Mouse (Mus musculus) midbrain, embryonic 11.5 days (tissue): ENCODE results near the gene Emx2. TPM values are rescaled to one million over a fixed set of nuclear protein-coding genes. Genes with fewer than 3 reads are reported as not detected.
A peak's percentile ranks its signal among the peaks of the same experiment; 100 is the strongest.

ENCODE experiments used
- ATAC-seq: fragments of 200-750 bp; cut with Nextera tagmentation; 2 replicates; pipeline ENCODE4 v1.8.0; 2017; ENCODE audit warnings: moderate TSS enrichment, moderate library complexity; ENCODE audit not compliant: low FRiP score
- DNase-seq: peaks from one replicate; pipeline ENCODE4 v3.0.0; 2015; ENCODE audit warnings: low spot score; ENCODE audit errors: missing footprints
- H3K27ac ChIP-seq: fragments of 300-500 bp; sonication (generic); 2 replicates; pipeline ENCODE4 v1.5.1; 2014; ENCODE audit warnings: low read depth, low read length
- H3K27me3 ChIP-seq: fragments of 300-500 bp; sonication (generic); 2 replicates; pipeline ENCODE4 v1.6.1; 2014; ENCODE audit warnings: mild to moderate bottlenecking, low read length, moderate library complexity, mixed read lengths; ENCODE audit not compliant: control insufficient read depth, insufficient read depth
- H3K36me3 ChIP-seq: fragments of 300-500 bp; sonication (generic); 2 replicates; pipeline ENCODE4 v1.6.1; 2014; ENCODE audit warnings: mild to moderate bottlenecking, low read length, moderate library complexity, mixed read lengths; ENCODE audit not compliant: control insufficient read depth, insufficient read depth
- H3K4me1 ChIP-seq: fragments of 300-500 bp; sonication (generic); 2 replicates; pipeline ENCODE4 v1.6.1; 2014; ENCODE audit warnings: low read length; ENCODE audit not compliant: control insufficient read depth, insufficient read depth
- H3K4me2 ChIP-seq: fragments of 300-500 bp; sonication (generic); 2 replicates; pipeline ENCODE4 v1.6.1; 2014; ENCODE audit warnings: mild to moderate bottlenecking, moderate library complexity
- H3K4me3 ChIP-seq: fragments of 300-500 bp; sonication (generic); 2 replicates; pipeline ENCODE4 v1.5.1; 2014; ENCODE audit warnings: low read depth, low read length
- H3K9ac ChIP-seq: fragments of 300-500 bp; sonication (generic); 2 replicates; pipeline ENCODE4 v1.6.1; 2014; ENCODE audit warnings: low read length
- H3K9me3 ChIP-seq: fragments of 300-500 bp; sonication (generic); 2 replicates; pipeline ENCODE4 v1.6.1; 2016; ENCODE audit warnings: low read length; ENCODE audit not compliant: control insufficient read depth
- WGBS: fragments of 180-500 bp; shearing (Covaris S2); extraction: QIAGEN DNeasy Blood & Tissue Kit; methylation state at CpG from one replicate; pipeline ENCODE4 v1.1.7; 2014; 5-methylcytosine and 5-hydroxymethylcytosine counted together
- polyA plus RNA-seq: library from polyadenylated mRNA; unstranded; fragments of >200 nt; fragmentation: Nextera tagmentation; extraction: Ambion mirVana; gene quantifications from 2 replicates; pipeline ENCODE4 v1.2.1, GENCODE M21; 2014

Gene Emx2
- polyA plus RNA-seq, 1 experiment from 2014 or later: 12.1 TPM

DNA sequence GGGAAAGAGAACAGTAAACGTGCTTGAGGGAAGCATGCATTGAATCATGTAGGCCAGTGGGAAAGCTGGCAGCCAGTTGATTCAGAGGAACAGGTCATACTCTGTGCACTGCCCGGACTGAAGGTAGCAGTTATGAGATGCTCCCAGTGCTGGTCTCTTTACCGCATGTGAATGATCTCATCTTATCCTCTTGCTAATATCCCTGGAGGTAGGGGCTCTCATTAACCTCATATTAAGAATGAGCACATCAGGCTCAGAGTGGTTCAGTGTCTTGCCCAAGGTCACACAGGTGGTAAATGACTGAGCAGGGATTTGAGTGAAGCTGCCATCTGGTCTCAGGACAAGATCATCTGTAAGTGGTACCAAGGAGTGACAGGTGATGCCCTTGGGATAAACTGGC, 21.7 kb downstream of the Emx2 start:
- Histone ChIP-seq H3K4me3 (no peak overlapping the region), H3K27ac (no peak overlapping the region), H3K4me2 (no peak overlapping the region), H3K27me3 (no peaks in the 10 kb centered on the region), H3K4me1 (no peaks in the 10 kb centered on the region), H3K36me3 (no peaks in the 10 kb centered on the region), H3K9ac (no peak overlapping the region), H3K9me3 (no peaks in the 10 kb centered on the region)
- ATAC-seq (no peak), DNase-seq (no peak)
- 79% methylated on average over 3 of the region's 3 CpGs for WGBS

DNA sequence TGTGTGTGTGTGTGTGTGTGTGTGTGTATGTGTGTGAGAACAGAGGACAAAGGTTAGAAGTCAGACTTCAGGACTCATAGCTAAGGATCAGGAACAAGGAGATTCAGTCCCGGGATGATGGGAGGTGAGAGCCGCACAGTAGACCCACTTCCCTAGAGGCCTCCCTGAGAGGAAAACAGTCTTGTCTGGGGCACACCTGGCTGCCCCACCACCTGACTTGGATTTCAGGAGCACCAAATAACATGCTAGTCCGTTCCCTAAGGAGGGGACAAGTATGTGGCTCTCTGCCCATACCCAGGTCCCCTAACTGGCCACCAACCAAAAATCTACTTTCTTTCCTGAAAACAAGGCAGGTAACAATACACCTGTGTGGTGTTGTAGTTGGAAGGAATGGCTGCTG, 22.4 kb downstream of the Emx2 start:
- peak; percentile 21 for DNase-seq
- 93% methylated on average over 3 of the region's 3 CpGs for WGBS
- no peak overlapping the region for H3K4me3 ChIP-seq
- H3K27ac ChIP-seq: no peak overlapping the region
- H3K9me3 ChIP-seq: no peaks in the 10 kb centered on the region
- H3K4me1 ChIP-seq: no peaks in the 10 kb centered on the region
- ATAC-seq: no peak
- no peaks in the 10 kb centered on the region for H3K36me3 ChIP-seq
- no peak overlapping the region for H3K4me2 ChIP-seq
- H3K27me3 ChIP-seq: no peaks in the 10 kb centered on the region
- no peak overlapping the region for H3K9ac ChIP-seq

DNA sequence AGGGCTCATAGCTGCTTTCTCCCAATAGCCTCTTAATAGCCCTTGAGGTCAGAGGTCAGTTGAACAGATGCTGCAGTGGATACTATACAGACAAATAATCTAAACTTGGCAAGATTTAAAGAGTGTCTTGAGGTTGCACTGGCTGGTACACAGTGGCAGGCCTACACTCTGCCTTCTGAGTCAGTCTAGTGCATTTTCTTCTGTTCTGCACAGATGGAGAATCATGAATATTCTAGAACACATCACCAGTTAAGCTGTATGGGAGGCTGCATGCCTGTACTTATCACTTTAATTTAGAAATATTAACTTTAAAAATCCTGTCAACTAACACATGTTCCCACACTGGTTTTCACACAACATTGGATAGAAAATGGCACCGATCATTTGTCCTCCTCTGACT, 34.1 kb downstream of the Emx2 start:
- no peak overlapping the region for H3K27ac ChIP-seq
- no peak overlapping the region for H3K4me3 ChIP-seq
- no peak overlapping the region for H3K9ac ChIP-seq
- WGBS: 94% methylated on average over 1 of the region's 1 CpGs
- DNase-seq (no peak), ATAC-seq (no peak)
- no peaks in the 10 kb centered on the region; the same call in 1 of the 2 replicates for H3K27me3 ChIP-seq
- H3K9me3 ChIP-seq: no peaks in the 10 kb centered on the region
- H3K36me3 ChIP-seq: no peaks in the 10 kb centered on the region
- 0 out of 2 replicates have a peak, but pooled peaks cover 2% of the 10 kb centered on the region for H3K4me1 ChIP-seq
- no peak overlapping the region for H3K4me2 ChIP-seq

GRCm38 (mm10) chr19:59496832-59497231, 38.7 kb downstream of the Emx2 start:
- H3K27ac ChIP-seq: no peak overlapping the region
- H3K4me3 ChIP-seq: no peak overlapping the region
- WGBS: 69% methylated on average over 4 of the region's 4 CpGs
- no peak overlapping the region for H3K4me2 ChIP-seq
- no peaks in the 10 kb centered on the region for H3K27me3 ChIP-seq
- DNase-seq (no peak), ATAC-seq (no peak)
- H3K36me3 ChIP-seq: no peaks in the 10 kb centered on the region
- H3K4me1 ChIP-seq: 0 out of 2 replicates have a peak, but pooled peaks cover 2% of the 10 kb centered on the region
- no peak overlapping the region for H3K9ac ChIP-seq
- no peaks in the 10 kb centered on the region for H3K9me3 ChIP-seq

DNA sequence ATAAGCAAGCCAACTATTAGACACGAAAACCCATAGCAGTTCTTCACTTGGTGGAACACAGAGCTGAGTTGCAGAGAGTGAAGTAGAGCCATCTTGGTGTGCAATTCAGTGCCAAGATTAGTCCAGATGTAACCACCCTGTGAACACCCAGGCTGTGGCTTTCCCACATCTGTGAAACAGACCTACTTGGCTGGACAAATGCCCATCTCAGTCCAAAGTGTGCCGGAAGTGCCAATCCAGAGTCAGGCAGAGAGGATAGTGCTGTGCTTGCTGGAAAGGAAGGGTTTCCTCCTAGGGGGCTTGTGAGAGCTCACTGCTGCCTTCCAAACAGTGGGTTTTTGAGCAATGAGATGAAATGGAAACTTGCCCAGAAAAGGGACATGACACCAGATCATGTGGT, 50.7 kb downstream of the Emx2 start:
- Histone ChIP-seq H3K27ac (no peak overlapping the region), H3K27me3 (no peaks in the 10 kb centered on the region), H3K9ac (no peak overlapping the region), H3K4me2 (no peak overlapping the region), H3K9me3 (no peaks in the 10 kb centered on the region), H3K4me1 (no peaks in the 10 kb centered on the region), H3K4me3 (no peak overlapping the region), H3K36me3 (no peaks in the 10 kb centered on the region)
- DNase-seq: no peak
- ATAC-seq: no peak
- 88% methylated on average over 2 of the region's 2 CpGs for WGBS

GRCm38 (mm10) chr19:59513181-59513580, 55.0 kb downstream of the Emx2 start:
- H3K36me3 ChIP-seq: no peaks in the 10 kb centered on the region
- no peak for DNase-seq
- no peak overlapping the region for H3K27ac ChIP-seq
- no peak overlapping the region for H3K4me2 ChIP-seq
- no peaks in the 10 kb centered on the region for H3K27me3 ChIP-seq
- no peak overlapping the region for H3K9ac ChIP-seq
- WGBS: 85% methylated on average over 3 of the region's 3 CpGs
- no peak overlapping the region for H3K4me3 ChIP-seq
- no peak for ATAC-seq
- no peaks in the 10 kb centered on the region for H3K4me1 ChIP-seq
- H3K9me3 ChIP-seq: no peaks in the 10 kb centered on the region

Other genes with a start within 250 kb of the Emx2 start
- gene Kcnk18, start 239.2 kb upstream of the Emx2 start, polyA plus RNA-seq: not detected in 2 replicates
- 16.0 and 19.0 TPM in 2 replicates for gene Slc18a2, start 197.5 kb upstream of the Emx2 start, polyA plus RNA-seq
- gene Rps12-ps3, start 136.1 kb upstream of the Emx2 start, polyA plus RNA-seq: 15.1 and 25.5 TPM in 2 replicates
- gene Pdzd8, start 112.6 kb upstream of the Emx2 start, polyA plus RNA-seq: 12.9 and 13.4 TPM in 2 replicates